Mouse (Mus musculus): ENCODE data around the gene Rbmxl1. TPM values are rescaled to one million over a fixed set of nuclear protein-coding genes. Genes with fewer than 3 reads are reported as not detected.
"Not testable (repeated sequence)": the region's sequence is repeated elsewhere in the genome, so short reads cannot be mapped to it uniquely, and the experiment has no call there.

Rbmxl1 gene
- polyA plus RNA-seq, 1 experiment from 2014 or later: 186 TPM

DNA sequence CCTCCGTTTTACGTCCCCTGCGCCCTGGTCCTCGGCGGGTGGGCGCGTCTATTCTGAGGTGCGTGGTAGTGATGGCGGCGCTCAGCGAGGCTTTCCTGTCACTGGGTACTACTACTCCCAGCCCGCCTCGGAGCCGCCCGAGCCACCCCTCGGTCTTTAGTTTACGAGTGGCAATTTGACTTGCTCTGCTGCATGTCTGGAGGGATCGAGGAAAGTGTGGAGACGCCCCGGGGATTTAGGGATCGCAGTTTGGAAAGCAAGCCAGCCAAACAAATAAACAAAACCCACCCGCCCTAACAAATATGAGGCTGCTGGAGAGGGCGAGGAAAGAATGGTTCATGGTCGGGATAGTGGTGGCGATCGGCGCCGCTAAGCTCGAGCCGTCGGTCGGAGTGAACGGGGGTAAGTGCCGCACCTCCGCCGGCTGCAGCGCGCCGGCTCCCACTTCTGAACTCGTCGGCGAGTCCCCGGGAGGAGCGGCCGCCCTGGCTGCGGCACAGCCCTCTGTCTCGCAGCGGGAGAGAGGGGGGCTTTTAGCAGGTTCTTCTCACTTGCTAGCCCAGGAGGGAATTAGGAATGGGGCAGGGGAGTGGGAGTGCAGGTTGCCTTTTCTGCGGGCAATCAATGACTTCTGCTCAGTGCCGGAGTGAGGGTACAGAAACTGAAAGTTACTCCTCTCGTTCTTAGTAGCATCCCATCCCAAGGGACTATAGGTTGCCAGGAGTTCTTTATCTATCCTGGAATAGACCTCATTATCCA, 754 bp upstream of the Rbmxl1 start, which contains the start of gene Slc10a7:
Slc10a7 (plus strand) TSS at position 74 of the 759 bp plus-strand sequence.
- ATAC-seq (replicated peaks; ENCODE audit: insufficient number of reproducible peaks, low FRiP score, low TSS enrichment): peak; percentile 91
- no peaks in the 10 kb centered on the region for H3K27me3 ChIP-seq (ENCODE audit: control insufficient read depth, insufficient read depth, low read length)
- peaks cover 9% of the 10 kb centered on the region for H3K4me1 ChIP-seq (ENCODE audit: control insufficient read depth, insufficient read depth, low read length)
- peak within 1 kb of the TSS; percentile 96 for H3K4me2 ChIP-seq
- WGBS (ENCODE audit: insufficient replicate concordance): under 1% methylated on average over 48 of the region's 51 CpGs
- peak within 1 kb of the TSS; percentile 93 for H3K4me3 ChIP-seq (ENCODE audit: low read depth, low read length)
- H3K27ac ChIP-seq (ENCODE audit: low read depth, low read length): peak within 1 kb of the TSS; percentile 95
- no peaks in the 10 kb centered on the region for H3K9me3 ChIP-seq (replicated peaks; ENCODE audit: control insufficient read depth, low read length)
- 0 out of 2 replicates have a peak, but pooled peaks cover 5% of the 10 kb centered on the region for H3K36me3 ChIP-seq (ENCODE audit: control insufficient read depth, insufficient read depth, low read length)
- peak within 1 kb of the TSS; percentile 97 for H3K9ac ChIP-seq (ENCODE audit: low read depth, low read length)

- Histone ChIP-seq H3K27me3 (ENCODE audit: control insufficient read depth, insufficient read depth, low read length) (no peaks in the 10 kb centered on the region), H3K4me3 (ENCODE audit: low read depth, low read length) (peak overlapping the region; percentile 93), H3K27ac (ENCODE audit: low read depth, low read length) (peak overlapping the region; percentile 95), H3K9ac (ENCODE audit: low read depth, low read length) (peak overlapping the region; percentile 97), H3K4me1 (ENCODE audit: control insufficient read depth, insufficient read depth, low read length) (peaks cover 9% of the 10 kb centered on the region), H3K4me2 (peak overlapping the region; percentile 96), H3K9me3 (replicated peaks; ENCODE audit: control insufficient read depth, low read length) (no peaks in the 10 kb centered on the region), H3K36me3 (ENCODE audit: control insufficient read depth, insufficient read depth, low read length) (0 out of 2 replicates have a peak, but pooled peaks cover 5% of the 10 kb centered on the region)
- ATAC-seq (replicated peaks; ENCODE audit: insufficient number of reproducible peaks, low FRiP score, low TSS enrichment): peak; percentile 52
- under 1% methylated on average over 28 of the region's 38 CpGs for WGBS (ENCODE audit: insufficient replicate concordance)
These were observed 549 bp downstream of the Rbmxl1 start for GRCm38 (mm10) chr8:78507979-78508718.

- Histone ChIP-seq H3K9me3 (replicated peaks; ENCODE audit: control insufficient read depth, low read length) (no peaks in the 10 kb centered on the region), H3K27me3 (ENCODE audit: control insufficient read depth, insufficient read depth, low read length) (no peaks in the 10 kb centered on the region), H3K9ac (ENCODE audit: low read depth, low read length) (no peak overlapping the region), H3K27ac (ENCODE audit: low read depth, low read length) (no peak overlapping the region), H3K4me3 (ENCODE audit: low read depth, low read length) (no peak overlapping the region), H3K4me2 (no peak overlapping the region), H3K36me3 (ENCODE audit: control insufficient read depth, insufficient read depth, low read length) (0 out of 2 replicates have a peak, but pooled peaks cover 5% of the 10 kb centered on the region), H3K4me1 (ENCODE audit: control insufficient read depth, insufficient read depth, low read length) (peaks cover 5% of the 10 kb centered on the region)
- no peak for ATAC-seq (replicated peaks; ENCODE audit: insufficient number of reproducible peaks, low FRiP score, low TSS enrichment)
- WGBS (ENCODE audit: insufficient replicate concordance): 69% methylated on average over 2 of the region's 2 CpGs
These were observed 6.0 kb downstream of the Rbmxl1 start for GRCm38 (mm10) chr8:78502706-78503105.

- H3K36me3 ChIP-seq (ENCODE audit: control insufficient read depth, insufficient read depth, low read length): not testable (repeated sequence)
These were observed 12.4 kb downstream of the Rbmxl1 start for GRCm38 (mm10) chr8:78496273-78496672.

DNA sequence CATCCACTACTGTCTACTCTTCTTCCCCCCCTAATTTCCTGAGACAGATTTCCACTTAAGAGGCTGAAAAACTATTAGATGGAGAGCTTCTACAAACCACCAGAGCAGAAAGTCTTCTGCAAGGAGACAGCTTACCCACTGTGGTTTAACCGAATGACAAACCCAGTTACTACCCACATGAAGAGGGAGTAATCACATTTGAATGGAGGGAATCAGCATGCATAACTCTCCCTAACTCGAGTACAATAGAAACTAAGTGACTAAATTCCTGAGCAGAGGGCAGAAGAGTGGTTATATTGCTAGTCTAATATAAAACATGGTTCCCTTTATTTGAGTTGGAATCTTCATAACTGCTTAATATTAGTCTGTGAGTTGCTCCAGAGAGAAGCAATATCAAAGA, 15.7 kb downstream of the Rbmxl1 start:
- no peak overlapping the region for H3K4me3 ChIP-seq (ENCODE audit: low read depth, low read length)
- no peaks in the 10 kb centered on the region for H3K36me3 ChIP-seq (ENCODE audit: control insufficient read depth, insufficient read depth, low read length)
- H3K9ac ChIP-seq (ENCODE audit: low read depth, low read length): no peak overlapping the region
- no peak for ATAC-seq (replicated peaks; ENCODE audit: insufficient number of reproducible peaks, low FRiP score, low TSS enrichment)
- no peak overlapping the region for H3K27ac ChIP-seq (ENCODE audit: low read depth, low read length)
- no peak overlapping the region for H3K4me2 ChIP-seq
- no peaks in the 10 kb centered on the region for H3K9me3 ChIP-seq (replicated peaks; ENCODE audit: control insufficient read depth, low read length)
- H3K27me3 ChIP-seq (ENCODE audit: control insufficient read depth, insufficient read depth, low read length): no peaks in the 10 kb centered on the region
- WGBS (ENCODE audit: insufficient replicate concordance): 35% methylated on average over 2 of the region's 2 CpGs
- H3K4me1 ChIP-seq (ENCODE audit: control insufficient read depth, insufficient read depth, low read length): no peaks in the 10 kb centered on the region

More at GRCm38 (mm10) chr8:78496273-78496672, 12.4 kb downstream of the Rbmxl1 start:
- 88% methylated on average over 3 of the region's 3 CpGs for WGBS (ENCODE audit: insufficient replicate concordance)
- not testable (repeated sequence) for ATAC-seq (replicated peaks; ENCODE audit: insufficient number of reproducible peaks, low FRiP score, low TSS enrichment); H3K27ac ChIP-seq (ENCODE audit: low read depth, low read length); H3K9me3 ChIP-seq (replicated peaks; ENCODE audit: control insufficient read depth, low read length); H3K9ac ChIP-seq (ENCODE audit: low read depth, low read length); H3K4me3 ChIP-seq (ENCODE audit: low read depth, low read length); H3K4me1 ChIP-seq (ENCODE audit: control insufficient read depth, insufficient read depth, low read length); H3K27me3 ChIP-seq (ENCODE audit: control insufficient read depth, insufficient read depth, low read length); H3K4me2 ChIP-seq

DNA sequence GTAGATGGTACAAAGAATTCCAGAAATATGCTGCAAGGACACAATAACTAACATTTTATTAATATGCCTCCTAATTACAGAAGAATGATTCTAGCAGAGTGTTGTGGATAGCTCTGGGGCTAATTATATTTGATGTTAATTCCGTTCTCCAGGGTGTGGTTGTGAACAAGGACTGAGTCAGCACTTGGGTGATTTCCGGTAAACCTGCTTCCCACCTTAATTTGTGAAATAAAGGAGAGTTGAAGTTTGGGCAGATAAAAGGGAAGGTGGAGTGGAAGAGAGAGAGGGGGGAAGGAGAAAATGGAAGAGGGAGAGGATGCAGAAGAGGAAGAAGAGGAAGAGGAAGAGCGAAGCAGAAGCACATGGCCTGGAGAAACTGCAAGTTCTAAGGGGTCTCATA, 19.0 kb downstream of the Rbmxl1 start:
- Histone ChIP-seq H3K36me3 (ENCODE audit: control insufficient read depth, insufficient read depth, low read length) (no peaks in the 10 kb centered on the region), H3K4me2 (no peak overlapping the region), H3K27ac (ENCODE audit: low read depth, low read length) (no peak overlapping the region), H3K4me1 (ENCODE audit: control insufficient read depth, insufficient read depth, low read length) (no peaks in the 10 kb centered on the region), H3K9ac (ENCODE audit: low read depth, low read length) (no peak overlapping the region), H3K9me3 (replicated peaks; ENCODE audit: control insufficient read depth, low read length) (no peaks in the 10 kb centered on the region), H3K27me3 (ENCODE audit: control insufficient read depth, insufficient read depth, low read length) (no peaks in the 10 kb centered on the region), H3K4me3 (ENCODE audit: low read depth, low read length) (no peak overlapping the region)
- ATAC-seq (replicated peaks; ENCODE audit: insufficient number of reproducible peaks, low FRiP score, low TSS enrichment): no peak
- 73% methylated on average over 3 of the region's 3 CpGs for WGBS (ENCODE audit: insufficient replicate concordance)

GRCm38 (mm10) chr8:78477051-78477829, 31.5 kb downstream of the Rbmxl1 start:
- Histone ChIP-seq H3K27me3 (ENCODE audit: control insufficient read depth, insufficient read depth, low read length) (no peaks in the 10 kb centered on the region), H3K9ac (ENCODE audit: low read depth, low read length) (no peak overlapping the region), H3K9me3 (replicated peaks; ENCODE audit: control insufficient read depth, low read length) (no peaks in the 10 kb centered on the region), H3K4me2 (no peak overlapping the region), H3K4me1 (ENCODE audit: control insufficient read depth, insufficient read depth, low read length) (no peaks in the 10 kb centered on the region), H3K36me3 (ENCODE audit: control insufficient read depth, insufficient read depth, low read length) (no peaks in the 10 kb centered on the region), H3K27ac (ENCODE audit: low read depth, low read length) (no peak overlapping the region), H3K4me3 (ENCODE audit: low read depth, low read length) (no peak overlapping the region)
- 46% methylated on average over 6 of the region's 6 CpGs for WGBS (ENCODE audit: insufficient replicate concordance)
- no peak for ATAC-seq (replicated peaks; ENCODE audit: insufficient number of reproducible peaks, low FRiP score, low TSS enrichment)

GRCm38 (mm10) chr8:78467889-78468288, 40.8 kb downstream of the Rbmxl1 start:
- no peaks in the 10 kb centered on the region for H3K9me3 ChIP-seq (replicated peaks; ENCODE audit: control insufficient read depth, low read length)

More at GRCm38 (mm10) chr8:78467889-78468288, 40.8 kb downstream of the Rbmxl1 start:
- no peak overlapping the region for H3K4me2 ChIP-seq
- no peak overlapping the region for H3K4me3 ChIP-seq (ENCODE audit: low read depth, low read length)
- no peaks in the 10 kb centered on the region for H3K36me3 ChIP-seq (ENCODE audit: control insufficient read depth, insufficient read depth, low read length)
- ATAC-seq (replicated peaks; ENCODE audit: insufficient number of reproducible peaks, low FRiP score, low TSS enrichment): no peak
- H3K27me3 ChIP-seq (ENCODE audit: control insufficient read depth, insufficient read depth, low read length): no peaks in the 10 kb centered on the region
- H3K4me1 ChIP-seq (ENCODE audit: control insufficient read depth, insufficient read depth, low read length): no peaks in the 10 kb centered on the region
- H3K9ac ChIP-seq (ENCODE audit: low read depth, low read length): no peak overlapping the region
- no peak overlapping the region for H3K27ac ChIP-seq (ENCODE audit: low read depth, low read length)
- 92% methylated on average over 2 of the region's 2 CpGs for WGBS (ENCODE audit: insufficient replicate concordance)

Data from heart, embryonic 11.5 days (tissue).